Mouse (Mus musculus): ENCODE measurements at regions not wholly inside any gene's neighbourhood (a gene's known extent, or its start where the extent isn't known, plus 50 kb on each side); places are given as distances from the start of the nearest gene placed in this dataset.

DNA sequence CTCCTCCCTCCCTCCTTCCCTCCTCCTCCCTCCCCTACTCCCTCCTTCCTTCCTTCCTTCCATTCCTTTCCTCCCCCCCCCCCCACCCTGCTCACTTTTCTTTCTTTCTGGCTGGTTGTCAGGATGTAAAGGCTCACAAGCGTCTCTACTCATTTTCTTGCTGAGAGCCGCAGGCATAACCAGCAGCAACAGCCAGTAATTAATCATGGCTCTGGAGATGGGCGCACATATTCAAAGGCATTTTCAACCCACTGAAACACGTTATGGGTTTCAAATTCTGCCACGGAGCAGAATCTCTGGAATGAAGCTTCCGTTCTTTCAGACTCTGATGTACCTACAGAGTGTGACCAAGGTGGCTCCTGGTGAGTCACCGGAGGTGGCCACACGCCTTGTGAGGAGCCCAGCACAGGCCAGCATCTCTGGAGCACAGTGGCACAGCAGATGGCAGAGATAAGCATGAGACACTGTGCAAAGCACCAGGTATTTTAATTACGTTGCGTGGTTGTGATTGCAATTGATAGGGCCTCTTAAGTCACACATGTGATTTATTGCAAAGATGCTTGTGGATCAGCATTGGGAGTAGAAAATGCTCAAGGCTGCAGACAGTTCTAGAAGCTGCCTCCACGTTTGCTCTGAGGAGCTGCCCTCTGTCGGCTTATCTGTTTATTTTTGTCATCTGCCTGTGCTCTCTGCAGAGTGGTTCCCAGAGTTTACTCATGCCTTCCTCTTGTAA, 236.0 kb downstream of the Mtx2 start:
- DNase-seq (ENCODE audit: low read depth, low spot score) = no peak

DNA sequence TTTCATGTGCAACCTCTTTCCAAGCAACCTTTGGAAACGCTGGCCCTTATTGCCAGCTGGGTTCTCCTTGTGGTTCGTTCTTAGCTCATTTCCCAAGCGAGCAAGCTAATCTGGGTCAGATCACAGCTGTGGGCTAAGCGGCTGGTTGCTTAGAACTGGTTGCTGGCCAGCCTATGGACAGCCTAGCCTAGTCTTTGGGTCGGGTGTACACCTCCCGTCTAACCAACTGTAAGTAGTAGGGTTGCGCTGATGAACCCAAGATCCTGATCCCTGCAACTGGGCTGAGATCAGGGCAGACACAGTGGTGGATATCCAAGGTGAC, 236.5 kb downstream of the Mtx2 start:
- DNase-seq (ENCODE audit: low read depth, low spot score) = no peak

DNA sequence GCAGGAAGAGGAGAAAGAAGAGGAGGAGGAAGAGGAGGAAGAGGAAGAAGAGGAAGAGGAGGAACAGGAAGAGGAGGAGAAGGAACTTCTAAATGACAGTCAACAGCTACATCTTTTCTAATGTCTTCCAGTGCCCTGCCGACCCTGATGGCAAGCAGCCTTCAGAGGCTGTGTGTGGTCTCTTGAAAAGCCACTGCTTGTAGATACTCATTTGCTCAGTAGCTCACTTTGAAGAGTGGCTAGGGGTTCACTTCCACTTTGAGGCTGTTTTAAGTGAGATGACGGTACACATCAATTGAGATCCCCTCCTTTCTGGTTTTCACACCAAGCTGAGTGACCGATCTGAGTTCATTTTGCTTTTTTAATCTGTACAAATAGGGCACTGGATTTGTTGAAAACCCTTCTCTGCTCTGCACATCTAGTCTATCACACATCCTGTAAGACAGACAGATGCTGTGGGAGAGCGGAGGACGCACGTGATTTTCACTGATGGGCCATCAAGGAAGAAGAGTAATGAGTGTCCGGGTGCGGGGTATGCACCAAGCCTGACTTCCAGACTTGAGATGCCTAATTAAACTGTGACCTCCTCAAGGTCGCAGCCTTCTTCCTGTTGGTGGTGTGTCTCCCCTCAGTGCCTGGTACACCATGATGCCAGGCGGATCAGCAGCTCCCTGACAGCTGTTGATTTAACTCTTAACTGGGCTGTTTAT, 239.0 kb downstream of the Mtx2 start:
- DNase-seq (ENCODE audit: low read depth, low spot score) = no peak

GRCm38 (mm10) chr2:75065304-75065703, 239.7 kb downstream of the Mtx2 start:
- no peak for DNase-seq (ENCODE audit: low read depth, low spot score)

DNA sequence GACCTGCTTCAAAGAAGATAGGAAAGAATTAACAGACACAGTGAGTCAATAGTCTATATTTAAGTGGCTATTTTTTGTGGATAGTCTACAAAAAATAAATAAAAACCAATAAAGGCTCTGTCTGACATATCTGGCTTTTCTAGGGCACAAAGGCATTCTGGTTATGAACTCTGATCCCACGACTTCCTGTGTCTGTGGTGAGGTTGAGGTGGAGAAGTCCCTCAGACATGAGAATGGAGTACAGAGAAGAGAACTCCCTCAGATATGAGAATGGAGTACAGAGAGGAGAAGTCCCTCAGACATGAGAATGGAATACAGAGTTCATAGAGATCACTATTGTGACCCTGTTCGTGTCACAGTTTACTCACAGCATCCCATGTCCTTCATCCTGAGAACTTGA, 243.7 kb downstream of the Mtx2 start:
- DNase-seq (ENCODE audit: low read depth, low spot score) = no peak

DNA sequence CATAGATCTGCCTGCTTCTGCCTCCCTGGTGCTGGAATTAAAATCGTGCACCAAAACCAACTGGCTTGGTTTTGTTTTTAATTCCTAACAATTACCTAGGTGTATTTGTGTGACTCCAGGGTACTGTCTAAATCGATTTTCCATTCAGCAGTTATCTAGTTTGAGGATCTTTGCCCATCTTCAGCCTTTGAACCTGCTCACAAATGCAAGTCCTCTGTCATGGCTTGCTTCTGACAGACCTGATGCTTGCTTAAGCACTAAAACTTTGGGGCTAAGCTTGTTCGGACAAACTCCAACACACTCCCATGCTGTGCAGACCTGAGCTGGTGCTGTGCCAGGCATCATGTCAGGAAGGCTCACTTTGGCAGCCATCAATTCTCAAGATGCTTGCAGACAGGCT, 246.4 kb downstream of the Mtx2 start:
- DNase-seq (ENCODE audit: low read depth, low spot score) = no peak

DNA sequence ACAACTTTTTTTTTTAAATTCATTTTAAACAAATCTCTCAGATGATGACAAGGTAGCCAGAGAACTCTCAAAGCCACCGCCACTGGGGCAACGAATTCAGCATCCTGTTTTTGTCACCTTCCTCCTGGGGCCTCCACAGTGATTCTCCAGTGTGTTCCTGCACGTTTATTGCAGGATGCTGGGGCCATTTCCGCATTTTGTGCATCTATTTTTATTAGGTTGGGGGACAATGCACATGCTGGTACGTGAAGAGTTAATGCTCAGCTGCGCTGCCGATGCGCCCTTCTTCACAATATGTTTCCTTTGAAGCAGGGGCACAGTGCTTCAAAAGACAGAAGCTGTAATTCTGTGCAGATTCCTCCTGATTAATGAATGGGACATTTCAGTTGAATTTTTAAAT, 246.9 kb downstream of the Mtx2 start:
- DNase-seq (ENCODE audit: low read depth, low spot score) = no peak

DNA sequence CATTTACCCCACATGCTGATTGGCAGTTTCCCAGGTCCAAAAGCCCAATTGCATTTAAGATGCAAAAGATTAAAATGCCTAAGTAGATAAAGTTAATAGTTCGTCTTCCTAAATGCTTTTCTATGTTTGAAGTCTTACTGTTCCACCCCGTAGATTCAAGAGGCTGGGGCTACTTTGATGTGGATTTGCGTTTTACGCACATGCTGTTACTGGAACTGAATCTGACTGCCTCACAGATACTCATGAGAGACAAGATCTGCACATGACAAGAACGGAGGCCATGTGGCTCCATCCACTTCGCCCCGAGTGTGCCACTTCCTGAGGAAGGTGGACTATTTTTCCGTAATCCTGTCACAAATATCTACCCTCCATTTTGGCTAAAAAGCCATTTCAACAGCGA, 247.6 kb downstream of the Mtx2 start:
- DNase-seq (ENCODE audit: low read depth, low spot score) = no peak

DNA sequence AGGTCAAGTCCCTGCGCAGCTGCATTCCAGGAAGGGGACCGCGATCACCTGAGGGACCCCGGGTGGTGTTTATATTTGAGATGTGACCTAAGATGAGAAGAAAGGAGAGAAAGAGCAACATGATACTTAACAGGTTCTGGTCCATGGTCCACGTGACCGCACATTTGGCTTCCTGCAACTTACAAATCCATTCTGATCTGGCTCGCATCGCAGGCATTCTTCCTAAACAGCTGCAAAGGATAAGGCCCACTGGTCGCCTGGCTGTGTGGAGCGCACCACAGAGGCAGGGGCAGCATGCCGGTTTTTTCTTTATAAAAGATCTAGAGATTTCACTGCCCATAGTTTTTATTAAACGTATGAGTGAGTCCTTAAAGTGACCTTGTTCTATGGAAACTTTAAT, 261.6 kb downstream of the Mtx2 start:
- no peak for DNase-seq (ENCODE audit: low read depth, low spot score)

GRCm38 (mm10) chr2:75089186-75089585, 263.6 kb downstream of the Mtx2 start:
- DNase-seq (ENCODE audit: low read depth, low spot score) = no peak

GRCm38 (mm10) chr2:75089616-75090015, 264.0 kb downstream of the Mtx2 start:
- DNase-seq (ENCODE audit: low read depth, low spot score) = no peak

GRCm38 (mm10) chr2:75090439-75090838, 264.8 kb downstream of the Mtx2 start:
- DNase-seq (ENCODE audit: low read depth, low spot score) = no peak

DNA sequence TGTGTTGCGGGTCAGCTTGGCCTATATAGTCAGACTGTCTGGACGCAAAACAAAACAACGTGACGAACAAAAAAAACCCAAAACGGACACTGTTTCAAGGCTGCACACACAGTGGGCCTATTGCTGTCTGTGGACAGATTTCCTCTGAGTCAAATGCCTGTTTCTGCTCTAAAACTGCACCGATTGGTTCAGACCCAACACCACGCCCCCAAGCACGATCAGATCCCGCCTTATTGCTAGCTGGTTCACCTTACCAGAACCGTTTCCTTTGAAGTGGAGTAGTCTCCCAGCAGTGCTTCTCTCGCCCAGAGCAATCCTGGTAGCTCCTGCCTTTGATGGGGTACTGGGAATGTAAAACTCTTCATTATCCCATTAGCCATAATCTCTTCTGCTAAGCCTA, 275.9 kb downstream of the Mtx2 start:
- peak; percentile 51 for DNase-seq (ENCODE audit: low read depth, low spot score)

DNA sequence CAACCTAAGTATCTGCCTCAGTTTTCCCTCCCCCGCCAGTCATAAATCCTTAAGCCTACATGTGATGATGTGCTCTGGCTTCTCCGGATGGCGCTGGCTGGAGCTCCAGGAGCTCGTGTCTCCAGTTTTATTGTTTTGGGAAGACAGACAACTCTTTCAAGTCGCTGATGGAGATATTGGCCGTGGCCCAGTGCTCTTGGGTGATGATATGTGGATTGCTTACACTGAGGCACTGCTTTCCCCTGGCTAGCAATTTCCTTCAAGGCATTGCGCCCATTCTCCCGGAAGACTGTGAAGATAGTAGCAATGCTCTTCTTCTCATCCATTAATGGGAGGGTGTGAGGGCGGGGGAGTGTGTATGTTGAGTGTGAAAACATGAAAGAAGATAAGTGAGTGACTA, 287.1 kb downstream of the Mtx2 start:
- DNase-seq (ENCODE audit: low read depth, low spot score) = no peak

- DNase-seq (ENCODE audit: low read depth, low spot score) = no peak
These were observed 288.8 kb downstream of the Mtx2 start for GRCm38 (mm10) chr2:75114375-75114774.

DNA sequence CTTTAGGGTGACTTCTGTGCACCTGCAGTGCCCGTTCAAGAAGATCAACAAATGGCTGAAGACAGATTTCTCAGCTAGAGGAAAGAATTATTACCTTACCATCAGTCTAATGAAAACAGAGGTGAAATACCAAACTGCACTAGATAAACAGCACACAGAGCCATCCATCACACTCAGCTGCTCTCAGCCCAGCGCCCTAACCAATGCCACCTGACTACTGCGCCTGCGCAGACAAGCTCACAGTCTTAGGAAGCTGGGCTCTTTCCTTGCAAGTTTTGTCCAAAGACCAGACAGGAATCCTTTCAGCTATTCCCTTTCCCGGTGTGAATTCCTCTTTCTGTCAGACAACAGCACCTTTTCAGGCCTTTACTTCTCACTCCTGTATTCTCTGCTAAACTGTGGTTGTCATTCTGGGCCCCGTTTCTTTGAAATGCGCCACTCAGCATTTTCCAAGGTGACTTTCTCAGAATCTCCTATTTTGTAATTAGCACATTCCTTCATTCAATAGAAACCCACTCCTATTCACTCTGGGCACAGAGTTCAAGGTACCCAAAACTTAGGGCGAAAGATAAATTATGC, 292.8 kb downstream of the Mtx2 start:
- DNase-seq (ENCODE audit: low read depth, low spot score) = no peak

DNA sequence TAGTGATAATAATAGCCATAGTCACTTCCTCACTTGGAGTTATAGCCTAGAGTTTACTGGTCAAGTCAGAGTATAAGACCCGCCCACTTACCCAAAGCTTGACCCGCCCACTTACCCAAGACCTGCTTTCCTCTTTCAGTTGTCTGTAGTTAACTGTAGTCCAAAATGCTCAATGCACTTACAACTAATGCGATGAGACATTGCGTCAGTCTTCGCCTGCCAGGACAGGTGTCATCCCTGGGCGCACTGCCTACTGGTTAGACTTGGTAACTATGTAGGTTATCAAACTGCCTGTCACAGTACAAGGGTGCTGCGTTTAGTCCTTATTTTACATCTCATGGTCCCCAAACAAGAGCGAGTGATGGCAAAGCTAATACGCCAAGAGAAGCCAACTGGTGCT, 294.0 kb downstream of the Mtx2 start:
- no peak for DNase-seq (ENCODE audit: low read depth, low spot score)

DNA sequence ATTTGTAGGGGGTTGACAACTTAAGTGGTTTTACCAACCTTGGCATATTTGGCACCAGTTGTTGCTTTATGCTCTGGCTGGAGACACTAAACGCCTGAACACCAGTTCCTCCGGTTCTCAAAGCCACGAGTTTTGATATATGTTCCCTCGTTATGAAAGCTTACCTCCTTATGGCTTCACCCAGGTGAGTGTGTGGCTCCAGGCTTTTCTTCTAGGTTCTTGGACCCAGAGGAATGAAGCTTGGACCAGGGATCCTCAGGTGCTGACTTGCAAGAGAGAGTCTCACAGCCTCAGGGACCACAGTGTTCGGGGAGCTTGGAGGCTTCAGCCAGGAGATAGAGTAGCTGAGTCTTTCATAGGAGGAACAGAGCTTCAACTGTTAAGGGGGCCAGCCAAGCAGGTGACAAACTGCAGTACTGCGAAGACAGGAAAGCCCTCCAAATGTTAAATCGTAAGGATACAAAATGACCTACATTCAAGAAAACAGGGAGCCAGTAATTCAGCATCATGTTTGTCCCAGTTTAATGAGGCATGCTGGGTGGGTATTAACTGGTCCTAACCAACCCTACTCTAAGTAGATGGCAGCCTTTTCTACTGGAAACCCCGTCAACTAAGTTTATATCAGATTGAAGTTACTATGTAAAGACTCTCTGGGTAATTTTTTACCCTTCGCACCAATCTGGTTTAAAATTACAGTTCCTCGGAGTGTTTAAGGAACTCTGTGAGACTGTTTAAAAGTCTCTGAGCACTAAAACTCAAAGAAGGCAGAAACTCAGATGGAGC, 307.9 kb downstream of the Mtx2 start:
- DNase-seq (ENCODE audit: low read depth, low spot score) = no peak

GRCm38 (mm10) chr2:75136618-75137017, 311.0 kb downstream of the Mtx2 start:
- DNase-seq (ENCODE audit: low read depth, low spot score) = no peak

GRCm38 (mm10) chr2:75137133-75137982, 311.8 kb downstream of the Mtx2 start:
- no peak for DNase-seq (ENCODE audit: low read depth, low spot score)

- DNase-seq (ENCODE audit: low read depth, low spot score) = peak; percentile 63
These were observed 312.6 kb downstream of the Mtx2 start for GRCm38 (mm10) chr2:75137983-75138745.

Measured in forelimb bud, embryonic 11.5 days (tissue).